Mouse (Mus musculus): ENCODE data around the gene Tmem150c. TPM values are rescaled to one million over a fixed set of nuclear protein-coding genes. Genes with fewer than 3 reads are reported as not detected.

Tmem150c gene
- total RNA-seq (2023): not detected

DNA sequence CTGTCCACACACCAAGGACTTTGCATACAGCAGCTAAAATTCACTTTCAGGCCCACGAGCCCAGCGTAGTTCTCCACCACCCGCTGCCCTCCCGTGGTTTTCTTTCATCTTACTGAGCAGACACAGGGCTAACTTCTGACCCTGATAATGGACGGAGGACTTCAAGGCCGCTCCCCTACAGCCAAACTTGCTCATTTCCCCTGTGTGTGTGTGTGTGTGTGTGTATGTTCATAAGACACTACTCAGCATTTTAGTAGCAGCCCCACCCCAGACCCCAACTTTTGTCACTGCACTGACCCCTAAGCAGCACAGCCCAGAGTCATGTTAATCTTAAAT lies at the start of gene Tmem150c:
Gene Tmem150c, minus strand, starts transcription at position 171 of the 336 bp plus-strand sequence.

DNA sequence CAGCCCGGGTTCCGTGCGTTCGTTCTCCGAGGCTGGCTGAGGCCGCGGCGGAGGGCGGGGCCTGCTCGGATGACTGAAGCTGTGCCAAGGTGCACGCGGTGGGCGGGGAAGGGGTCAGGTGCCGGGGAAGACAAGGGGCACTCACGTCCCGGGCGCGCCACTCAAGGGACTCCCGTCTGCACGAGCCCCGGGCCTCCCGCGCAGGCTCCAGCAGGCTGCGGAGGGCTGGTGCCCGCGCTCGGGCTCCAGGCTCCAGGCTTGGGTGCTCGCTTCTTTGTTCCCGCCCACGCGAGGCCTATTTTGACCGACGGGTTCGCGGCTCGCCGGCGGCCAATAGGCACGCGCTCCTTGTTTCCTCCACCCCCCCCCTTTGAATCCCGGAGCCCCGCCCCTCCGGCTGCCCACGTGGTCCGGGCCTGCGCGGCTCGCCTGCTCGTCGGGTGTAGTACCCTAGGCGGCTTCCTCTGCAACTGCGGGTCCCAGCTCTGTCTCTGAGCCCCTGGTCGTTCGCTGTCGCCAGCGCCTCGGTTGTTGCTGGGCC lies 119.9 kb downstream of the Tmem150c start, which contains the start of the genes Hnrnpdl and Enoph1:
Gene Hnrnpdl, minus strand, starts transcription at position 63 of the 541 bp plus-strand sequence.
Gene Enoph1, plus strand, starts transcription at position 384 of the 541 bp plus-strand sequence.

Other genes starting within 250 kb of the Tmem150c start
- 255 TPM for gene Hnrnpd, start 180.9 kb downstream of the Tmem150c start, total RNA-seq (2023)
- gene 4930524J08Rik, start 180.7 kb downstream of the Tmem150c start, total RNA-seq (2023): 1.3 TPM
- 320 TPM for gene Hnrnpdl, start 120.1 kb downstream of the Tmem150c start, total RNA-seq (2023)
- 22.8 TPM for gene Enoph1, start 119.8 kb downstream of the Tmem150c start, total RNA-seq (2023)

Measured in CD8-positive naive resting alpha-beta T cell, adult 57 days (primary cell).